Mouse (Mus musculus) heart, embryonic 14.5 days (tissue): ENCODE measurements at regions not wholly inside any gene's neighbourhood (a gene's known extent, or its start where the extent isn't known, plus 50 kb on each side); places are given as distances from the start of the nearest gene placed in this dataset.

Experiments used
- ATAC-seq: fragments of 200-750 bp; cut with Nextera tagmentation; 2 replicates; pipeline ENCODE4 v1.8.0; 2017; ENCODE audit warnings: low read depth, moderate TSS enrichment; ENCODE audit not compliant: insufficient number of reproducible peaks, insufficient read depth, low FRiP score
- H3K27ac ChIP-seq, 2 experiments: fragments of 200-500 bp in 1 of 2; fragments of 300-500 bp in 1 of 2; sonication (generic) in 1 of 2; replicated peaks in 1 of 2; 2 replicates each; pipeline ENCODE4 v1.5.1; 2012 to 2014; ENCODE audit warnings: low read depth in 2 of 2, low read length in 2 of 2, control low read depth in 1 of 2, mild to moderate bottlenecking in 1 of 2, mixed read lengths in 1 of 2; ENCODE audit not compliant: control insufficient read depth in 1 of 2, insufficient read depth in 1 of 2
- H3K27me3 ChIP-seq: fragments of 300-500 bp; sonication (generic); 2 replicates; pipeline ENCODE4 v1.6.1; 2014; ENCODE audit warnings: mild to moderate bottlenecking, low read length, control low read depth; ENCODE audit not compliant: control insufficient read depth, insufficient read depth
- H3K36me3 ChIP-seq: fragments of 300-500 bp; sonication (generic); 2 replicates; pipeline ENCODE4 v1.6.1; 2014; ENCODE audit warnings: mild to moderate bottlenecking, control low read depth, low read length, mixed read lengths; ENCODE audit not compliant: control insufficient read depth, insufficient read depth
- H3K4me1 ChIP-seq, 2 experiments: fragments of 200-500 bp in 1 of 2; fragments of 300-500 bp in 1 of 2; sonication (generic) in 1 of 2; 2 replicates each; pipeline ENCODE4 v1.6.1; 2012 to 2014; ENCODE audit warnings: low read length in 2 of 2, control low read depth in 1 of 2, mixed read lengths in 1 of 2; ENCODE audit not compliant: control insufficient read depth in 2 of 2, insufficient read depth in 2 of 2
- H3K4me2 ChIP-seq: fragments of 300-500 bp; sonication (generic); 2 replicates; pipeline ENCODE4 v1.6.1; 2014; ENCODE audit warnings: mild to moderate bottlenecking, low read length
- H3K4me3 ChIP-seq, 2 experiments: fragments of 200-500 bp in 1 of 2; fragments of 300-500 bp in 1 of 2; sonication (generic) in 1 of 2; 2 replicates each; pipeline ENCODE4 v1.5.1; 2012 to 2014; ENCODE audit warnings: low read length in 2 of 2, mild to moderate bottlenecking in 2 of 2, control low read depth in 1 of 2, low read depth in 1 of 2, moderate library complexity in 1 of 2; ENCODE audit not compliant: control insufficient read depth in 1 of 2, insufficient read depth in 1 of 2
- H3K9ac ChIP-seq: fragments of 300-500 bp; sonication (generic); 2 replicates; pipeline ENCODE4 v1.6.1; 2014; ENCODE audit warnings: mild to moderate bottlenecking, low read length
- H3K9me3 ChIP-seq: fragments of 300-500 bp; sonication (generic); 2 replicates; pipeline ENCODE4 v1.6.1; 2016; ENCODE audit warnings: low read length, control low read depth; ENCODE audit not compliant: control insufficient read depth
- WGBS: fragments of 180-500 bp; shearing (Covaris S2); extraction: QIAGEN DNeasy Blood & Tissue Kit; methylation state at CpG from one replicate; pipeline ENCODE4 v1.1.7; 2014; 5-methylcytosine and 5-hydroxymethylcytosine counted together

- no peak overlapping the region for H3K4me2 ChIP-seq
- 0 out of 4 replicates have a peak overlapping the region, but pooled peaks of 1 of the 2 experiments have one; percentile 25 for H3K27ac ChIP-seq
- no peak overlapping the region for H3K9ac ChIP-seq
- peaks cover 19% of the 10 kb centered on the region in 2 experiments; a peak in 3 of 4 replicates for H3K4me1 ChIP-seq
- no peak for ATAC-seq
- no peaks in the 10 kb centered on the region for H3K36me3 ChIP-seq
- no peaks in the 10 kb centered on the region; the same call in 1 of the 2 replicates for H3K27me3 ChIP-seq
- no peak overlapping the region for H3K4me3 ChIP-seq
- no peaks in the 10 kb centered on the region for H3K9me3 ChIP-seq
- 63% methylated on average over 7 of the region's 7 CpGs for WGBS
These were observed 86.8 kb downstream of the Ackr3 start for GRCm38 (mm10) chr1:90290428-90291197.

GRCm38 (mm10) chr1:90291256-90291655 is 87.5 kb downstream of the Ackr3 start:
- Histone ChIP-seq H3K4me1 (peaks cover 16 to 18% of the 10 kb centered on the region in 2 experiments; a peak in 3 of 4 replicates), H3K4me2 (no peak overlapping the region), H3K4me3 (no peak overlapping the region), H3K27ac (no peak overlapping the region), H3K9me3 (no peaks in the 10 kb centered on the region), H3K36me3 (no peaks in the 10 kb centered on the region), H3K27me3 (no peaks in the 10 kb centered on the region; the same call in 1 of the 2 replicates), H3K9ac (no peak overlapping the region)
- ATAC-seq, result no peak
- WGBS, result 75% methylated on average over 1 of the region's 1 CpGs

GRCm38 (mm10) chr1:90297751-90298150 is 94.0 kb downstream of the Ackr3 start:
- no peak overlapping the region for H3K9ac ChIP-seq
- WGBS, result 57% methylated on average over 5 of the region's 5 CpGs
- no peak for ATAC-seq

GRCm38 (mm10) chr1:90300229-90300628 is 96.4 kb downstream of the Ackr3 start:
- Histone ChIP-seq H3K9ac (no peak overlapping the region), H3K36me3 (no peaks in the 10 kb centered on the region), H3K9me3 (peaks cover 4% of the 10 kb centered on the region; the same call in 1 of the 2 replicates), H3K27ac (no peak overlapping the region), H3K4me2 (no peak overlapping the region), H3K27me3 (no peaks in the 10 kb centered on the region), H3K4me3 (no peak overlapping the region), H3K4me1 (peaks cover 0 to 3% of the 10 kb centered on the region in 2 experiments; a peak in 1 of 4 replicates)
- 71% methylated on average over 10 of the region's 10 CpGs for WGBS
- no peak for ATAC-seq

More at GRCm38 (mm10) chr1:90297751-90298150, 94.0 kb downstream of the Ackr3 start:
- Histone ChIP-seq H3K4me3 (no peak overlapping the region), H3K9me3 (no peaks in the 10 kb centered on the region), H3K36me3 (no peaks in the 10 kb centered on the region), H3K4me2 (no peak overlapping the region), H3K27ac (no peak overlapping the region), H3K4me1 (peaks cover 0 to 3% of the 10 kb centered on the region in 2 experiments; a peak in 1 of 4 replicates), H3K27me3 (no peaks in the 10 kb centered on the region)

- Histone ChIP-seq H3K4me2 (no peak overlapping the region), H3K9me3 (peaks cover 4% of the 10 kb centered on the region; the same call in 1 of the 2 replicates), H3K4me3 (no peak overlapping the region), H3K27ac (no peak overlapping the region), H3K4me1 (no peaks in the 10 kb centered on the region), H3K9ac (no peak overlapping the region), H3K36me3 (no peaks in the 10 kb centered on the region), H3K27me3 (no peaks in the 10 kb centered on the region)
- WGBS, result 73% methylated on average over 7 of the region's 7 CpGs
- ATAC-seq, result no peak
These were observed 100.6 kb downstream of the Ackr3 start for GRCm38 (mm10) chr1:90304331-90304730.

GRCm38 (mm10) chr1:90311016-90311415 is 107.2 kb downstream of the Ackr3 start:
- H3K9me3 ChIP-seq, result no peaks in the 10 kb centered on the region
- no peak overlapping the region for H3K4me3 ChIP-seq
- 75% methylated on average over 3 of the region's 3 CpGs for WGBS
- no peak for ATAC-seq
- no peak overlapping the region for H3K4me2 ChIP-seq
- H3K36me3 ChIP-seq, result no peaks in the 10 kb centered on the region
- no peak overlapping the region for H3K27ac ChIP-seq
- H3K9ac ChIP-seq, result no peak overlapping the region
- H3K4me1 ChIP-seq, result no peaks in the 10 kb centered on the region
- no peaks in the 10 kb centered on the region for H3K27me3 ChIP-seq

- no peaks in the 10 kb centered on the region for H3K27me3 ChIP-seq
- H3K27ac ChIP-seq, result no peak overlapping the region
- 80% methylated on average over 8 of the region's 8 CpGs for WGBS
- no peak for ATAC-seq
- no peaks in the 10 kb centered on the region for H3K4me1 ChIP-seq
- H3K4me3 ChIP-seq, result no peak overlapping the region
- H3K9me3 ChIP-seq, result no peaks in the 10 kb centered on the region
- H3K9ac ChIP-seq, result no peak overlapping the region
- H3K36me3 ChIP-seq, result no peaks in the 10 kb centered on the region
- H3K4me2 ChIP-seq, result no peak overlapping the region
These were observed 108.1 kb downstream of the Ackr3 start for GRCm38 (mm10) chr1:90311649-90312442.
